Comparison of ENCODE assay signal across 11 mouse cellular contexts in the genomic region with DNA sequence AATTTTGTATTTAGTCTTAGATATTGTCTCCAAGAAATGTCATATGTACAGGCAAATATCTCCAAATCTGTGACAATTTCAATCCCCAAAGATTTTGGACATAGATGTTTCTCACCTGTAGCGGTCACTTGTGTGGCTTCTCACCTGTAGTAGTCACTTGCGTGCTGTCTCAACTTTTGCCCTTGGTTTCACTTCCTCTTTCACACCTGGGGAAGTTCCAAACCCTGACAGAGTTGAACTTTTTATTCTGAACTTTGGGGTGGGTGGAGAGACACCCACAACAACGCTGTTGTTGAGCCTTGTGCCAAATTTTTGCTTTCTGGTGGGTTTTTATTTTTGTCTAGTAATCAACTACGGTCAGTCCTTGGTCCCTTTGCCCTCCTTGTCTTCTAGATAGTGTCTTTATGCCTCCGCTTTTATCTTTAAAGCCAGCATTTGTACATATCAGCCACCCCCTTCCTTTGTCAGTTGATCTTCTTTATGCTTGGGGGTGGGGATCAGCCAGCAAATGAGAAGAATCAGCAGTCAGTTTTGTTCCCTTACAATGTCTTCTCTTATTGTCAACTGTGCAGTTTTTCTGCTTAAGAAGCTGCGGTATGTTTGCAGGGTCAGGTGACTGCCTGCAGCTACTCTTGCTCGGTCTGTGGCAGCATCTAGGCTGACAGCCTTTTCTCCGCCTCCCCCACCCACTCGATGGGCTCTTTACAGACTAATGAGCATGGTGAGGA. TPM values are rescaled to one million over a fixed set of nuclear protein-coding genes. Genes with fewer than 3 reads are reported as not detected.
A peak's percentile ranks its signal among the peaks of the same experiment; 100 is the strongest.
DNase-seq lines count a peak whose midpoint lies in the region; ATAC-seq and TF ChIP-seq lines count a peak whose summit lies in the region.
"Had no signal": no experiment of that assay in that cellular context is flagged by ENCODE, and none has a peak within 500 bp of the region (broad histone marks: within the 10 kb centered on the region; RNA-seq: fewer than 3 reads in every experiment).

No protein-coding gene starts in this region.

- no peak overlapping the region for H3K27ac ChIP-seq in hindbrain, embryonic 15.5 days (replicated peaks)
- H3K27ac ChIP-seq in hindbrain, embryonic 11.5 days (ENCODE audit: low read depth, low read length), result no peak overlapping the region
- H3K27ac ChIP-seq in MEL (ENCODE audit: control insufficient read depth, low read depth, low read length), result peak overlapping the region; percentile 68
- peak overlapping the region; percentile 83 for H3K27ac ChIP-seq in spleen, adult 2 months (ENCODE audit: insufficient read depth, low read length)
- no peak overlapping the region for H3K27ac ChIP-seq in kidney, embryonic 15.5 days
- H3K27ac ChIP-seq: limb, embryonic 13.5 days; neural tube, embryonic 12.5 days had no signal

- H3K4me2 ChIP-seq in hindbrain, embryonic 15.5 days, result peak overlapping the region; percentile 15; the same call in 1 of the 2 replicates
- no peak overlapping the region for H3K4me2 ChIP-seq in hindbrain, embryonic 11.5 days (replicated peaks; ENCODE audit: low read depth, low read length)
- H3K4me2 ChIP-seq in kidney, embryonic 15.5 days, result no peak overlapping the region
- H3K4me2 ChIP-seq: limb, embryonic 13.5 days; neural tube, embryonic 12.5 days had no signal

- H3K9me3 ChIP-seq in hindbrain, embryonic 15.5 days, result no peaks in the 10 kb centered on the region
- no peaks in the 10 kb centered on the region for H3K9me3 ChIP-seq in hindbrain, embryonic 11.5 days (ENCODE audit: control insufficient read depth, low read length)
- no peaks in the 10 kb centered on the region for H3K9me3 ChIP-seq in MEL (replicated peaks; ENCODE audit: insufficient read depth, low read length)
- no peaks in the 10 kb centered on the region for H3K9me3 ChIP-seq in kidney, embryonic 15.5 days (replicated peaks)
- H3K9me3 ChIP-seq: limb, embryonic 13.5 days; neural tube, embryonic 12.5 days had no signal

- WGBS in hindbrain, embryonic 15.5 days, result 52% methylated on average over 9 of the region's 9 CpGs
- WGBS in hindbrain, embryonic 11.5 days, result 56% methylated on average over 9 of the region's 9 CpGs
- WGBS in spleen, adult 2 months, result 19% methylated on average over 9 of the region's 9 CpGs
- WGBS in kidney, embryonic 15.5 days, result 55% methylated on average over 9 of the region's 9 CpGs

- no peak for TF ChIP-seq CTCF in MEL (IDR thresholded peaks at IDR 0.05 in 2 of 3, conservative IDR thresholded peaks at IDR 0.05 in 1 of 3; ENCODE audit: control insufficient read depth in 1 of 3, insufficient read depth in 1 of 3, low read depth in 2 of 3, low read length in 3 of 3, poor library complexity in 1 of 3, severe bottlenecking in 1 of 3)
- no peak for TF ChIP-seq CTCF in spleen, adult 2 months (IDR thresholded peaks at IDR 0.05; ENCODE audit: extremely low read depth, insufficient read depth, insufficient read length, insufficient replicate concordance)

- H3K36me3 ChIP-seq in hindbrain, embryonic 15.5 days, result no peaks in the 10 kb centered on the region; the same call in 1 of the 2 replicates
- H3K36me3 ChIP-seq in hindbrain, embryonic 11.5 days (ENCODE audit: control insufficient read depth, insufficient read depth, low read length), result no peaks in the 10 kb centered on the region
- H3K36me3 ChIP-seq in MEL (ENCODE audit: control insufficient read depth in 1 of 2, insufficient read depth in 2 of 2, low read length in 2 of 2), result peaks cover 0 to 48% of the 10 kb centered on the region in 2 experiments; a peak in 2 of 4 replicates
- no peaks in the 10 kb centered on the region for H3K36me3 ChIP-seq in spleen, adult 2 months (ENCODE audit: control insufficient read depth, insufficient read depth, low read length)
- H3K36me3 ChIP-seq in kidney, embryonic 15.5 days, result no peaks in the 10 kb centered on the region
- H3K36me3 ChIP-seq: limb, embryonic 13.5 days; neural tube, embryonic 12.5 days had no signal

- peaks cover 7% of the 10 kb centered on the region for H3K4me1 ChIP-seq in hindbrain, embryonic 15.5 days (replicated peaks)
- no peaks in the 10 kb centered on the region for H3K4me1 ChIP-seq in hindbrain, embryonic 11.5 days (replicated peaks; ENCODE audit: control insufficient read depth, insufficient read depth, low read length)
- peaks cover 44 to 45% of the 10 kb centered on the region in 2 experiments for H3K4me1 ChIP-seq in MEL (ENCODE audit: control insufficient read depth in 1 of 2, insufficient read depth in 2 of 2, low read length in 2 of 2)
- H3K4me1 ChIP-seq in spleen, adult 2 months (ENCODE audit: control insufficient read depth, insufficient read depth, insufficient read length), result peaks cover 9% of the 10 kb centered on the region
- H3K4me1 ChIP-seq in kidney, embryonic 15.5 days, result peaks cover 5% of the 10 kb centered on the region

- H3K4me3 ChIP-seq in hindbrain, embryonic 15.5 days, result no peak overlapping the region
- H3K4me3 ChIP-seq in hindbrain, embryonic 11.5 days (ENCODE audit: low read depth, low read length), result no peak overlapping the region
- peak overlapping the region; percentile 42 to 60 for H3K4me3 ChIP-seq in MEL (ENCODE audit: control insufficient read depth in 1 of 2, insufficient read depth in 1 of 2, low read depth in 2 of 2, low read length in 2 of 2)
- H3K4me3 ChIP-seq in spleen, adult 2 months (ENCODE audit: extremely low read depth, insufficient read depth, insufficient read length), result no peak overlapping the region
- no peak overlapping the region for H3K4me3 ChIP-seq in kidney, embryonic 15.5 days (replicated peaks)
- H3K4me3 ChIP-seq: limb, embryonic 13.5 days; neural tube, embryonic 12.5 days had no signal

- H3K9ac ChIP-seq in hindbrain, embryonic 15.5 days, result no peak overlapping the region
- no peak overlapping the region for H3K9ac ChIP-seq in hindbrain, embryonic 11.5 days (ENCODE audit: low read depth, low read length)
- H3K9ac ChIP-seq in MEL (ENCODE audit: control insufficient read depth, low read depth, low read length, poor library complexity, severe bottlenecking), result peak overlapping the region; percentile 55
- no peak overlapping the region for H3K9ac ChIP-seq in kidney, embryonic 15.5 days
- H3K9ac ChIP-seq: limb, embryonic 13.5 days; neural tube, embryonic 12.5 days had no signal

- no peaks in the 10 kb centered on the region for H3K27me3 ChIP-seq in hindbrain, embryonic 15.5 days
- no peaks in the 10 kb centered on the region for H3K27me3 ChIP-seq in hindbrain, embryonic 11.5 days (ENCODE audit: control insufficient read depth, insufficient read depth, low read length)
- no peaks in the 10 kb centered on the region for H3K27me3 ChIP-seq in MEL (ENCODE audit: control insufficient read depth in 1 of 2, insufficient read depth in 2 of 2, low read length in 2 of 2)
- H3K27me3 ChIP-seq in spleen, adult 2 months (ENCODE audit: control insufficient read depth, insufficient read depth, low read length), result no peaks in the 10 kb centered on the region
- no peaks in the 10 kb centered on the region for H3K27me3 ChIP-seq in kidney, embryonic 15.5 days
- H3K27me3 ChIP-seq: limb, embryonic 13.5 days; neural tube, embryonic 12.5 days had no signal

- H3K79me2 ChIP-seq in MEL (ENCODE audit: control insufficient read depth, insufficient read depth, low read length, poor library complexity), result no peaks in the 10 kb centered on the region

- no peak for TF ChIP-seq RAD21 in MEL (IDR thresholded peaks at IDR 0.05; ENCODE audit: low read depth, low read length)

- peak; percentile 56; the same call in 1 of the 2 replicates for ATAC-seq in hindbrain, embryonic 15.5 days (ENCODE audit: low FRiP score, low read depth)
- ATAC-seq in hindbrain, embryonic 11.5 days (ENCODE audit: low FRiP score), result no peak
- ATAC-seq in kidney, embryonic 15.5 days (replicated peaks; ENCODE audit: low FRiP score), result no peak
- ATAC-seq in cerebellum, adult (ENCODE audit: insufficient number of reproducible peaks, low FRiP score, low TSS enrichment), result no peak
- no peak for ATAC-seq in frontal cortex, adult (ENCODE audit: low TSS enrichment)

- TF ChIP-seq EP300 in MEL (IDR thresholded peaks at IDR 0.05; ENCODE audit: low read depth in 1 of 2, low read length in 2 of 2), result no peak

- TF ChIP-seq POLR2A in MEL (IDR thresholded peaks at IDR 0.05; ENCODE audit: control insufficient read depth in 1 of 2, insufficient read depth in 1 of 2, low read depth in 1 of 2, low read length in 2 of 2, poor library complexity in 1 of 2), result peak in 1 of 2 experiments; percentile 49; a peak in 1 of 4 replicates
- no peak for TF ChIP-seq POLR2A in spleen, adult 2 months (IDR thresholded peaks at IDR 0.05; ENCODE audit: low read depth, low read length)

- DNase-seq in hindbrain, embryonic 11.5 days (ENCODE audit: low spot score), result no peak
- peak; percentile 95 for DNase-seq in MEL (ENCODE audit: low read depth, low spot score)
- peak; percentile 88 for DNase-seq in induced T-regulatory cell, adult 2 months (ENCODE audit: low read depth)
- peak; percentile 55 to 70 for DNase-seq in spleen, adult 2 months (ENCODE audit: low read depth in 1 of 2, low spot score in 2 of 2)
- DNase-seq: kidney, adult 11 months had no signal

TF ChIP-seq in MEL, 35 proteins besides CTCF, POLR2A, EP300 and RAD21:
- TF ChIP-seq HCFC1 (IDR thresholded peaks at IDR 0.05; ENCODE audit: low read depth, low read length), result no peak
- peak; percentile 98 for TF ChIP-seq GATA1 (IDR thresholded peaks at IDR 0.05; ENCODE audit: low read depth, low read length)
- TF ChIP-seq TAL1 (IDR thresholded peaks at IDR 0.05; ENCODE audit: low read length), result peak; percentile 69
- TF ChIP-seq TBP (IDR thresholded peaks at IDR 0.05; ENCODE audit: low read depth, low read length), result peak; percentile 87; the same call in 1 of the 2 replicates
- no peak for TF ChIP-seq MYC (IDR thresholded peaks at IDR 0.05; ENCODE audit: low read depth, low read length)
- TF ChIP-seq USF1 (IDR thresholded peaks at IDR 0.05; ENCODE audit: low read depth, low read length), result no peak
- 0 out of 4 replicates have a peak, but pooled peaks of 1 of the 2 experiments have one; percentile 29 for TF ChIP-seq USF2 (IDR thresholded peaks at IDR 0.05; ENCODE audit: borderline replicate concordance in 1 of 2, insufficient read depth in 1 of 2, low read depth in 1 of 2, low read length in 2 of 2)

RNA-seq across cellular contexts. Expression of gene Jak2, which starts 14.8 kb away (rescaled TPM):
- 13.9 and 15.4 TPM in 2 replicates for polyA plus RNA-seq in hindbrain, embryonic 15.5 days (2015; fragmentation: Nextera tagmentation; extraction: Ambion mirVana)
- 12.4 and 15.0 TPM in 2 replicates for polyA plus RNA-seq in hindbrain, embryonic 11.5 days (2014; fragmentation: Nextera tagmentation; extraction: Ambion mirVana)
- total RNA-seq in MEL (2012; rRNA removed), result 26.4 and 32.8 TPM in 2 replicates
- polyA plus RNA-seq in MEL (2012; ENCODE audit: insufficient read depth in 1 of 2, insufficient read length in 2 of 2, low read depth in 1 of 2, low replicate concordance in 2 of 2, missing spikeins in 1 of 2), result 10 to 100 TPM; 30.2 to 78.6 TPM
- 7.7 and 8.7 TPM in 2 replicates for polyA plus RNA-seq in spleen, adult 2 months (2012; rRNA removed)
- 8.1 and 8.8 TPM in 2 replicates for polyA plus RNA-seq in kidney, embryonic 15.5 days (2015; fragmentation: Nextera tagmentation; extraction: Ambion mirVana)

Comparison
In these comparisons a context has a peak if more than half of its experiments do, and no peak if none do; other contexts are left out.
1. H3K27ac ChIP-seq: peak in MEL (single experiment) and spleen, adult 2 months (single experiment); none in hindbrain, embryonic 15.5 days (single experiment), hindbrain, embryonic 11.5 days (single experiment) and kidney, embryonic 15.5 days (single experiment).
2. H3K4me3 ChIP-seq: peak in MEL (2 of 2); none in hindbrain, embryonic 15.5 days (single experiment), hindbrain, embryonic 11.5 days (single experiment), spleen, adult 2 months (single experiment) and kidney, embryonic 15.5 days (single experiment).